Mouse (Mus musculus) frontal cortex, postnatal 36 days (tissue): Measurements from ENCODE around the gene Thsd4.

Experiments
- DNase-seq, 2 experiments: peaks; one replicate each; pipeline ENCODE4 v3.0.0; 2022; ENCODE audit warnings: low spot score in 2 of 2

Gene Thsd4

GRCm38 (mm10) chr9:60380550-60380949, 141.3 kb downstream of the Thsd4 start:
- no peak for DNase-seq

GRCm38 (mm10) chr9:60378235-60378634, 143.6 kb downstream of the Thsd4 start:
- no peak for DNase-seq

- DNase-seq: peak in 1 of 2 experiments; percentile 16
Observed at GRCm38 (mm10) chr9:60373161-60373737, 148.6 kb downstream of the Thsd4 start.

GRCm38 (mm10) chr9:60368516-60368915, 153.3 kb downstream of the Thsd4 start:
- no peak for DNase-seq

GRCm38 (mm10) chr9:60367617-60368305, 154.1 kb downstream of the Thsd4 start:
- DNase-seq: no peak

- no peak for DNase-seq
Observed at GRCm38 (mm10) chr9:60364166-60364781, 157.6 kb downstream of the Thsd4 start.

GRCm38 (mm10) chr9:60352351-60352750, 169.5 kb downstream of the Thsd4 start:
- no peak for DNase-seq

GRCm38 (mm10) chr9:60351153-60351552, 170.7 kb downstream of the Thsd4 start:
- no peak for DNase-seq

GRCm38 (mm10) chr9:60336147-60336546, 185.7 kb downstream of the Thsd4 start:
- no peak for DNase-seq

GRCm38 (mm10) chr9:60335455-60335854, 186.4 kb downstream of the Thsd4 start:
- no peak for DNase-seq

GRCm38 (mm10) chr9:60329911-60330310, 191.9 kb downstream of the Thsd4 start:
- DNase-seq: no peak

- no peak for DNase-seq
Observed at GRCm38 (mm10) chr9:60324716-60325115, 197.1 kb downstream of the Thsd4 start.

- no peak for DNase-seq
Observed at GRCm38 (mm10) chr9:60323435-60323834, 198.4 kb downstream of the Thsd4 start.

GRCm38 (mm10) chr9:60317291-60317690, 204.6 kb downstream of the Thsd4 start:
- no peak for DNase-seq

GRCm38 (mm10) chr9:60316510-60316909, 205.3 kb downstream of the Thsd4 start:
- no peak for DNase-seq

GRCm38 (mm10) chr9:60315533-60315932, 206.3 kb downstream of the Thsd4 start:
- DNase-seq: no peak

GRCm38 (mm10) chr9:60313661-60314060, 208.2 kb downstream of the Thsd4 start:
- no peak for DNase-seq

GRCm38 (mm10) chr9:60312670-60313069, 209.2 kb downstream of the Thsd4 start:
- no peak for DNase-seq

GRCm38 (mm10) chr9:60311594-60312128, 210.2 kb downstream of the Thsd4 start:
- peak; percentile 33 to 59 for DNase-seq

- no peak for DNase-seq
Observed at GRCm38 (mm10) chr9:60310741-60311317, 211.0 kb downstream of the Thsd4 start.

- DNase-seq: no peak
Observed at GRCm38 (mm10) chr9:60309786-60310711, 211.8 kb downstream of the Thsd4 start.
